Mouse (Mus musculus): ENCODE results near the gene Il27.

- TF ChIP-seq CTCF (IDR thresholded peaks at IDR 0.05; ENCODE audit: borderline replicate concordance, insufficient read depth, low read length), result peak; percentile 51; the same call in 1 of the 2 replicates
- no peak for TF ChIP-seq POLR2A (IDR thresholded peaks at IDR 0.05; ENCODE audit: low read depth, low read length)
These were observed 17.8 kb downstream of the Il27 start for GRCm38 (mm10) chr7:126576946-126577345.

All from embryonic fibroblast, embryonic 13.5 days (primary cell).